Mouse (Mus musculus) gastrocnemius, adult 2 months (tissue): ENCODE data around the gene Rnf216. TPM values are rescaled to one million over a fixed set of nuclear protein-coding genes. Genes with fewer than 3 reads are reported as not detected.
"Not testable (repeated sequence)": the region's sequence is repeated elsewhere in the genome, so short reads cannot be mapped to it uniquely, and the experiment has no call there.

Experiments
- DNase-seq: peaks from one replicate; pipeline ENCODE4 v3.0.0; 2022
- H3K27ac ChIP-seq: fragments of 200-600 bp; 2 replicates; pipeline ENCODE4 v1.8.1; 2022; ENCODE audit warnings: mild to moderate bottlenecking
- H3K4me3 ChIP-seq: fragments of 200-600 bp; 2 replicates; pipeline ENCODE4 v1.8.1; 2022; ENCODE audit warnings: mild to moderate bottlenecking, moderate library complexity
- CTCF ChIP-seq: fragments of 200-600 bp; IDR thresholded peaks from 2 replicates; pipeline ENCODE4 v1.8.1; 2022; ENCODE audit warnings: antibody characterized with exemption, mild to moderate bottlenecking, moderate library complexity
- intact Hi-C: fragments of 180-260 bp; cut with DNase I; formaldehyde crosslinking; loops from one replicate; pipeline ENCODE4 v1.15.1; 2025
- long read RNA-seq, 2 experiments: library from polyadenylated mRNA; stranded (forward); transcript quantifications; one replicate each; pipeline ENCODE4 v2.0.0; 2021
- total RNA-seq, 2 experiments: library from RNA; stranded (reverse); gene quantifications; 2 replicates each; pipeline ENCODE4 v1.2.3; 2021

Gene Rnf216
- 10 to 100 TPM; 19.0 to 19.8 TPM for total RNA-seq
- long read RNA-seq, experiment 1, full-length matches to known transcripts, result 5 of 13 reads
- long read RNA-seq, experiment 1, partial matches to known transcripts, result 2 of 13 reads
- long read RNA-seq, experiment 1, other reads (novel, unspliced or antisense), result 6 of 13 reads
- long read RNA-seq, experiment 2, full-length matches to known transcripts, result 9 of 18 reads
- long read RNA-seq, experiment 2, partial matches to known transcripts, result 5 of 18 reads
- long read RNA-seq, experiment 2, other reads (novel, unspliced or antisense), result 4 of 18 reads

GRCm38 (mm10) chr5:143112281-143113246 lies at the start of gene Rnf216:
Rnf216 (minus strand) TSS chr5:143112994.
- peak within 1 kb of the TSS; percentile 96 for H3K27ac ChIP-seq
- intact Hi-C loops, result loop anchor here (2.0 to 10.0 kb wide), 2 partner anchors 66 to 1112 kb away; partner anchors contain the start of gene Tecpr1
- TF ChIP-seq CTCF, result peak; percentile 84
- peak within 1 kb of the TSS; percentile 95 for H3K4me3 ChIP-seq
- peak; percentile 95 for DNase-seq

GRCm38 (mm10) chr5:143155534-143155933 lies 42.7 kb upstream of the Rnf216 start:
- no peak for DNase-seq
- H3K27ac ChIP-seq, result no peak overlapping the region
- intact Hi-C loops, result no loop called here
- H3K4me3 ChIP-seq, result no peak overlapping the region
- TF ChIP-seq CTCF, result no peak

- Histone ChIP-seq H3K27ac (no peak overlapping the region), H3K4me3 (no peak overlapping the region)
- no peak for TF ChIP-seq CTCF
- intact Hi-C loops, result no loop called here
- no peak for DNase-seq
These were observed 41.0 kb upstream of the Rnf216 start for GRCm38 (mm10) chr5:143153756-143154155.

- intact Hi-C loops, result no loop called here
- Histone ChIP-seq H3K27ac (no peak overlapping the region), H3K4me3 (no peak overlapping the region)
- no peak for TF ChIP-seq CTCF
- DNase-seq, result no peak
These were observed 37.2 kb upstream of the Rnf216 start for GRCm38 (mm10) chr5:143150044-143150443.

DNA sequence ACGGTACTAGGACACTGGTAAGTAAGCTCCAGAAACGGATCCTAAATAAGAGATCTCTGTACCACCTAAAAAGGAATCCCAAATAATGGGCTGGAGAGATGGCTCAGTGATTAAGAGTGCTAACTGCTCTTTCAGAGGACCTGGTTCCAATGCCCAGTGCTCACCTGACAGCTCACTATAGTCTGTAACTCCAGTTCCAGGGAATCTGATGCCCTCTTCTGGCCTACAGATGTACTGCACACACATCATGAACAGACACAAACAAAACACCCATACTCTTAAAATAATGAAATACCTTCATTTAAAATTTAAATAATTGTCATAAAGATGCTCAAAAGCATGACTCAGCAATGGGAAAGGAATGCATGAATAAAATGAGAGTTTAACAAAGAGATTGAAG lies 36.7 kb upstream of the Rnf216 start:
- Histone ChIP-seq H3K4me3 (no peak overlapping the region), H3K27ac (no peak overlapping the region)
- DNase-seq, result no peak
- no peak for TF ChIP-seq CTCF
- intact Hi-C loops, result no loop called here

GRCm38 (mm10) chr5:143148661-143149060 lies 35.9 kb upstream of the Rnf216 start:
- TF ChIP-seq CTCF, result no peak
- H3K4me3 ChIP-seq, result no peak overlapping the region
- no peak for DNase-seq
- intact Hi-C loops, result no loop called here
- H3K27ac ChIP-seq, result no peak overlapping the region

DNA sequence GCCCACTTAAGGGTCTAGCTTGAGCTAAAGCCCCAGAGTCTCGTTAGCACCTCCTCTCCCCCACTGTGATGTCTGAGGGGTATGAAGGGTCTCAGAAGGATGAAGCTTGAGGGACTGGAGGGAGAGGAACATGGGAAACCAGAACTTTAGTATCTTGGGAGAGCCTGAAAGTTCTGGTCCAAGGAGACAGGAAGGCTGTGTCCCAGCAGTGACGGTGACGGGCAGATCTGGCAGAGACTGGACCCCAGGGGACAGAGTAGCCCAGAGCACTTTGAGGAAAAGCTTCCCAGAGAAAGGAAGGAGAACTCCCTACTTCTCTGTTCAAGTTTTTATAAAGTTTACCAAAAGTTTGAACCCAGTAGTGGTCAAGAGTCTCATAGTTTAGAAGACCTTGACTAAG lies 34.7 kb upstream of the Rnf216 start, which contains the start of gene Olfr718-ps1:
TSS of gene Olfr718-ps1 (minus strand) at position 101 of the 400 bp plus-strand sequence.
- intact Hi-C loops, result no loop called here
- DNase-seq, result no peak

GRCm38 (mm10) chr5:143137580-143137979 lies 24.8 kb upstream of the Rnf216 start:
- no peak for DNase-seq
- H3K27ac ChIP-seq, result no peak overlapping the region
- intact Hi-C loops, result no loop called here
- TF ChIP-seq CTCF, result no peak
- no peak overlapping the region for H3K4me3 ChIP-seq

More for the DNA sequence above, 34.7 kb upstream of the Rnf216 start, which contains the start of gene Olfr718-ps1:
- Histone ChIP-seq H3K4me3 (no peak within 1 kb of the TSS), H3K27ac (0 out of 2 replicates have a peak within 1 kb of the TSS, but pooled peaks have one; percentile 20)
- TF ChIP-seq CTCF, result no peak

DNA sequence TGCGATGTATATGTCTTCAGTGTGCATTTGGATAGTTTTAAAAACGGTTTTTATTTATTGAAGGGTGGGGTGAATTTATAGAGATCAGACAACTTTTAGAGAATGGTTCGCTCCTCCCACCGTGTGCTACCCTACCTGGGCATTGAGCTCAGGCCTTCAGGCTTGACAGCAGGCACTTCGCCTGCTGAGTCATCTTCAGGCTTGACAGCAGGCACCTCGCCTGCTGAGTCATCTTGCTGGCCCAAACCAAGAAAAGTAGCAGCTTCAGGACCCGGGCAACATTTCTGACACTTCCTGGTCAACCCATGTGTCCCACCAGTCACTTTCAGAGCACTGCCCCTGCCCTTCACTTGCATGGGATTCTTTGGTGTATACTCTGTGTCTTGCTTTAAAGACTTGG lies 22.2 kb upstream of the Rnf216 start:
- no peak for TF ChIP-seq CTCF
- intact Hi-C loops, result no loop called here
- DNase-seq, result no peak
- no peak overlapping the region for H3K4me3 ChIP-seq
- no peak overlapping the region for H3K27ac ChIP-seq

GRCm38 (mm10) chr5:143134216-143135010 lies 21.6 kb upstream of the Rnf216 start:
- H3K27ac ChIP-seq, result not testable (repeated sequence)

DNA sequence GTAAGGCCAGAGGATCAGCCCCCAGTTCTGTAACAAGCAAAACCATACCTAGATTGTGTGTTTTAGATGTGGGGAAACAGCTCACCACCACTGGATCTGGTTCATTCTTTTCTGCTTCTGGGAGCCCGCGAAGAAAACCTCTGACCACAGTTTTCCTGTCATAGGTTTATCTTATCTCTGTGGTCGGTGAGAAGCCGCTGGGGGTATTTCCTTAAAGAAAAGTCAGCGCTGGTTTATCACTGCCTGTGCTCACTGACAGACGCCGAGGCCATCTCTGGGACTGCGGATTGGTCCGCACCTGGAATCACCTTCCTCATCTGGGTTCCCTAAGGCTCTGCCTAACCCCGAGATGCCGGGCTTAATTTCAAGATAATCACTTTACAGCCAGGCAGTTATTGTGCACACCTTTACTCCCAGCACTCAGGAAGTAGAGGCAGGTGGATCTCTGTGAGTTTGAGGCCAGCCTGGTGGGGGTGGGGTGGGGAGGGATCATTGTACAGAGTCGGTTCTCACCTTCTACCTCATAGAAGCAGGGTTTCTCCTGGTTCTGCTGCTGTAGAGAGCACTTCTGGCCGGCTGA lies 20.2 kb upstream of the Rnf216 start:
- H3K4me3 ChIP-seq, result no peak overlapping the region
- intact Hi-C loops, result no loop called here
- DNase-seq, result no peak
- no peak for TF ChIP-seq CTCF
- H3K27ac ChIP-seq, result no peak overlapping the region

More at GRCm38 (mm10) chr5:143134216-143135010, 21.6 kb upstream of the Rnf216 start:
- intact Hi-C loops, H3K4me3 ChIP-seq, DNase-seq: not testable (repeated sequence)

DNA sequence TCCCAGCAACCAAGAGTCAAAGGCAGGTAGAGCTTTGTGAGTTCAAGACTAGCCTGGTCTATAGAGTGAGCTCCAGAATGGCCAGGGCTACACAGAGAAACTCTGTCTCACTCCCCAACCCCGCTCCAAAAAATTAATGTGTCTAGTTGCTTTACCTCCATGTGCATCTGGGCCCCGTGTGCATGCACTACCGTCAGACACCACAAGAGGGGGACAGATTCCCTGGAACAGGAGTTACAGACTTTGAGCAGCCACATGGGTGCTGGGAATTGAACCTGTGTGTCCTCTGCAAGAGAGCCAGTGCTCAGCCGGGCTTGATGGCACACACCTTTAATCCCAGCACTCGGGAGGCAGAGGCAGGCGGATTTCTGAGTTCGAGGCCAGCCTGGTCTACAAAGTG lies 17.5 kb upstream of the Rnf216 start:
- TF ChIP-seq CTCF, result peak; percentile 42
- intact Hi-C loops, result no loop called here
- H3K4me3 ChIP-seq, result no peak overlapping the region
- no peak for DNase-seq
- no peak overlapping the region for H3K27ac ChIP-seq
